Mouse (Mus musculus) liver, embryonic 14.5 days (tissue): Measurements from ENCODE around the gene Acsm3. TPM values are rescaled to one million over a fixed set of nuclear protein-coding genes. Genes with fewer than 3 reads are reported as not detected.

Experiments
- ATAC-seq: fragments of 200-750 bp; cut with Nextera tagmentation; 2 replicates; pipeline ENCODE4 v1.8.0; 2017; ENCODE audit warnings: moderate number of reproducible peaks, mild to moderate bottlenecking, moderate library complexity; ENCODE audit not compliant: insufficient read depth
- DNase-seq, 3 experiments: peaks; one replicate each; pipeline ENCODE4 v3.0.0-alpha.2; 2012 to 2013; ENCODE audit warnings: low read depth in 3 of 3, low spot score in 3 of 3
- H3K27ac ChIP-seq: fragments of 300-500 bp; sonication (generic); 2 replicates; pipeline ENCODE4 v1.5.1; 2014; ENCODE audit warnings: moderate library complexity, mild to moderate bottlenecking, control low read depth, inconsistent platforms
- H3K27me3 ChIP-seq: fragments of 300-500 bp; sonication (generic); 2 replicates; pipeline ENCODE4 v1.6.1; 2014; ENCODE audit warnings: mild to moderate bottlenecking, low read length, moderate library complexity; ENCODE audit not compliant: control insufficient read depth, insufficient read depth
- H3K36me3 ChIP-seq: fragments of 300-500 bp; sonication (generic); replicated peaks from 2 replicates; pipeline ENCODE4 v1.6.1; 2014; ENCODE audit warnings: low read depth; ENCODE audit not compliant: control insufficient read depth, insufficient read depth
- H3K4me1 ChIP-seq, 2 experiments: fragments of 200-500 bp in 1 of 2; fragments of 300-500 bp in 1 of 2; sonication (generic) in 1 of 2; replicated peaks; 2 replicates each; pipeline ENCODE4 v1.6.1; 2012 to 2014; ENCODE audit warnings: antibody characterized with exemption in 1 of 2, inconsistent platforms in 1 of 2, low read length in 1 of 2; ENCODE audit not compliant: control insufficient read depth in 2 of 2, insufficient read depth in 2 of 2
- H3K4me2 ChIP-seq: fragments of 300-500 bp; sonication (generic); 2 replicates; pipeline ENCODE4 v1.6.1; 2014; ENCODE audit warnings: low read depth, mild to moderate bottlenecking, control low read depth, moderate library complexity
- H3K4me3 ChIP-seq, 2 experiments: fragments of 200-500 bp in 1 of 2; fragments of 300-500 bp in 1 of 2; sonication (generic) in 1 of 2; 2 replicates each; pipeline ENCODE4 v1.5.1; 2012 to 2014; ENCODE audit warnings: low read depth in 2 of 2, low read length in 2 of 2, mild to moderate bottlenecking in 2 of 2, control low read depth in 1 of 2, inconsistent platforms in 1 of 2, moderate library complexity in 1 of 2; ENCODE audit not compliant: insufficient read depth in 1 of 2
- H3K9ac ChIP-seq: fragments of 300-500 bp; sonication (generic); replicated peaks from 2 replicates; pipeline ENCODE4 v1.6.1; 2014; ENCODE audit warnings: mild to moderate bottlenecking, control low read depth, moderate library complexity
- H3K9me3 ChIP-seq: fragments of 300-500 bp; sonication (generic); 2 replicates; pipeline ENCODE4 v1.6.1; 2016; ENCODE audit warnings: low read length, mixed read lengths; ENCODE audit not compliant: control insufficient read depth
- CTCF ChIP-seq: IDR thresholded peaks from 2 replicates; pipeline ENCODE4 v1.5.1; 2016; ENCODE audit warnings: antibody characterized with exemption, low read depth, control low read depth
- EP300 ChIP-seq: IDR thresholded peaks from 2 replicates; pipeline ENCODE4 v1.6.1; 2016; ENCODE audit warnings: antibody characterized with exemption, low read depth
- WGBS: fragments of 180-500 bp; shearing (Covaris S2); extraction: QIAGEN DNeasy Blood & Tissue Kit; methylation state at CpG from one replicate; pipeline ENCODE4 v1.1.7; 2014; ENCODE audit not compliant: insufficient replicate concordance; 5-methylcytosine and 5-hydroxymethylcytosine counted together
- polyA plus RNA-seq, 2 experiments: library from polyadenylated mRNA; depleted of rRNA in 1 of 2; stranded (reverse) in 1 of 2; unstranded in 1 of 2; fragments of >200 nt; fragmentation: Nextera tagmentation in 1 of 2; extraction: Ambion mirVana in 1 of 2; gene quantifications; 2 replicates each; pipeline versions ENCODE4 v1.2.1 to v1.2.3; 2012 to 2014

The Acsm3 gene
- polyA plus RNA-seq, 2 experiments: 1.9 to 2.1 TPM

DNA sequence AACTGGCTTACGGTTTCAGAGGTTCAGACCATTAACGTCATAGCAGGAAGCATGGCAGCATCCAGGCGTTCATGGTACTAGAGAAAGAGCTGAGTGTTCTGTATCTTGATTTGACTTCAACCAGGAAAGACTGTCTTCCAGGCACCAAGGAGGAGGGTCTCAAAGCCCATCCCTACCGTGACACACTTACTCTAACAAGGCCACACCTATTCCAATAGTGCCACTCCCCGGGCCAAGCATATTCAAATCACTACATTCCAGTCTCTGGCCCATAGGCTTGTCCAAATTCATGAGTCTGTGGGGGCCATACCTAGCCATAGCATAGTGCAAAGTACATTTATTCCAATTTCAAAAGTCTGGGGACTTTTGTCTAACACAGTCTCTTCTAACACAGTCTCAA is 46.7 kb downstream of the Acsm3 start:
- no peaks in the 10 kb centered on the region for H3K27me3 ChIP-seq
- no peak overlapping the region for H3K4me2 ChIP-seq
- no peaks in the 10 kb centered on the region for H3K4me1 ChIP-seq
- no peak for ATAC-seq
- 73% methylated on average over 5 of the region's 5 CpGs for WGBS
- H3K9ac ChIP-seq: no peak overlapping the region
- no peak for DNase-seq
- TF ChIP-seq CTCF (no peak), EP300 (no peak)
- H3K9me3 ChIP-seq: no peaks in the 10 kb centered on the region
- H3K4me3 ChIP-seq: no peak overlapping the region
- H3K36me3 ChIP-seq: peaks cover 3% of the 10 kb centered on the region
- H3K27ac ChIP-seq: no peak overlapping the region

GRCm38 (mm10) chr7:119808723-119809122 is 48.0 kb downstream of the Acsm3 start:
- TF ChIP-seq CTCF (no peak), EP300 (no peak)

DNA sequence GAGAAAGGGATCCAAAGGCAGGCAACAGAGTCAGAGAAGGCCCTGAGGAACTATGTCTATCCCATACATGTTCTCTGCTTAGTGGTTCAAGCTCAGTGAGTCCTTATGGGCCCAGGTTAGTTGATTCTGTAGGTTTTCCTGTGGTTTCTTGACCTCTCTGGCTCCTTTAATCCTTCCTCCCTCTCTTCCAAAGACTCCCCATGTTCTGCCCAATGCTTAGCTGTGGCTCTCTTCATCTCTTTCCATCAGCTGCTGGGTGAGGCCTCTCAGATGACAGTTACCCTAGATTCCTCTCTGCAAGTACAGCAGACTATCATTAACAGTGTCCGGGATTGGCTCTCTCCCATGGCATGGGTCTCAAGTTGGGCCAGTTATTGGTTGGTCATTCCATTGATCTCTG is 74.6 kb downstream of the Acsm3 start:
- ATAC-seq (no peak), DNase-seq (no peak)
- H3K9me3 ChIP-seq: no peaks in the 10 kb centered on the region
- no peak overlapping the region for H3K4me2 ChIP-seq
- 88% methylated on average over 1 of the region's 1 CpGs for WGBS
- H3K36me3 ChIP-seq: no peaks in the 10 kb centered on the region; the same call in none of the 2 replicates
- no peak overlapping the region for H3K27ac ChIP-seq
- TF ChIP-seq EP300 (no peak), CTCF (no peak)
- no peaks in the 10 kb centered on the region for H3K4me1 ChIP-seq
- H3K27me3 ChIP-seq: no peaks in the 10 kb centered on the region
- no peak overlapping the region for H3K4me3 ChIP-seq
- H3K9ac ChIP-seq: no peak overlapping the region

More at GRCm38 (mm10) chr7:119808723-119809122, 48.0 kb downstream of the Acsm3 start:
- no peak for ATAC-seq
- DNase-seq: no peak
- 74% methylated on average over 3 of the region's 3 CpGs for WGBS
- H3K4me1 ChIP-seq: no peaks in the 10 kb centered on the region
- no peak overlapping the region for H3K4me2 ChIP-seq
- H3K27me3 ChIP-seq: no peaks in the 10 kb centered on the region
- no peak overlapping the region for H3K27ac ChIP-seq
- H3K9ac ChIP-seq: no peak overlapping the region
- H3K36me3 ChIP-seq: peaks cover 3% of the 10 kb centered on the region
- H3K9me3 ChIP-seq: no peaks in the 10 kb centered on the region
- H3K4me3 ChIP-seq: no peak overlapping the region

DNA sequence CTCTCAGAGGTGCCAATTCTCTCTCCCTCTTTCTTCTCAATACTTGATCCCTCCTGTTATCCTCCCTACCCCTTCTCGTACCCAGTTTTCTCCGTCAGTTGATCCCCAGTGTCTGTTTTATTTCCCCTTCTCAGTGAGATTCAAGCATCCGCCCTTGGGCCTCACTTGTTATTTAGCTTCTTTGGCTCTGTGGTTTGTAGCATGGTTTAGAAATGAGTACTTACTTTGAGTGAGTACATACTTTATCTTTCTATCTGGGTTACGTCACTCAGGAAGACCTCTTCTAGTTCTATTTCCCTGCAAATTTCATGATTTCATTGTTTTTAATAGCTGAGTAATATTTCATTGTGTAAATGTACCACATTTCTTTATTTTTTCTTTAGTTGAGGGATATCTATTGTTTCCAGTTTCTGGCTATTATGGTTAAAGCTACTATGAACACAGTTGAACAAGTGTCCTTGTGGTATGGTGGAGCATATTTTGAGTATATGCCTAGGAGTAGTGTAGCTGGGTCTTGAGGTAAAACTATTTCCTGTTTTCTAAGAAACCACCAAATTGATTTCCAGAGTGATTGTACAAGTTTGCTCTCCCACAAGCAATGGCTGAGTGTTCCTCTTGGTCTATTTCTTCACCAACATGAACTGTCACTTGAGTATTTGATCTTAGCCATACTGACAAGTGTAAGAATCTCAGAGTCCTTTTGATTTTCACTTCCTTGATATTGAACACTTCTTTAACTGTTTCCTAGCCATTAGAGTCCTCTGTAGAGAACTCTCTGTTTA is 75.5 kb downstream of the Acsm3 start:
- Histone ChIP-seq H3K9ac (no peak overlapping the region), H3K4me1 (no peaks in the 10 kb centered on the region), H3K4me3 (no peak overlapping the region), H3K36me3 (no peaks in the 10 kb centered on the region; the same call in none of the 2 replicates), H3K4me2 (no peak overlapping the region), H3K27ac (no peak overlapping the region), H3K27me3 (no peaks in the 10 kb centered on the region), H3K9me3 (no peaks in the 10 kb centered on the region)
- ATAC-seq (no peak), DNase-seq (no peak)
- 65% methylated on average over 4 of the region's 4 CpGs for WGBS
- TF ChIP-seq EP300 (no peak), CTCF (no peak)

Other genes starting within 250 kb of the Acsm3 start
- gene Acsm5, start 241.5 kb upstream of the Acsm3 start, polyA plus RNA-seq (2012; rRNA removed): 0.06 TPM in 1 of 2 replicates, not detected in the other
- 0.29 and 0.32 TPM in 2 replicates for gene Acsm5, start 241.5 kb upstream of the Acsm3 start, polyA plus RNA-seq (2014; fragmentation: Nextera tagmentation; extraction: Ambion mirVana)
- not detected in 2 replicates for gene Pdilt, start 237.4 kb upstream of the Acsm3 start, polyA plus RNA-seq (2012; rRNA removed)
- not detected in 2 replicates for gene Pdilt, start 237.4 kb upstream of the Acsm3 start, polyA plus RNA-seq (2014; fragmentation: Nextera tagmentation; extraction: Ambion mirVana)
- gene Acsm2, start 206.6 kb upstream of the Acsm3 start, polyA plus RNA-seq (2012; rRNA removed): not detected in 2 replicates
- 0.19 TPM in 1 of 2 replicates, not detected in the other for gene Acsm2, start 206.6 kb upstream of the Acsm3 start, polyA plus RNA-seq (2014; fragmentation: Nextera tagmentation; extraction: Ambion mirVana)
- gene Acsm1, start 153.9 kb upstream of the Acsm3 start, polyA plus RNA-seq (2012; rRNA removed): 0.80 and 1.5 TPM in 2 replicates
- gene Acsm1, start 153.9 kb upstream of the Acsm3 start, polyA plus RNA-seq (2014; fragmentation: Nextera tagmentation; extraction: Ambion mirVana): 1.4 and 2.5 TPM in 2 replicates
- gene Acsm4, start 70.9 kb upstream of the Acsm3 start, polyA plus RNA-seq (2012; rRNA removed): not detected in 2 replicates
- not detected in 2 replicates for gene Acsm4, start 70.9 kb upstream of the Acsm3 start, polyA plus RNA-seq (2014; fragmentation: Nextera tagmentation; extraction: Ambion mirVana)
- 8.7 and 14.6 TPM in 2 replicates for gene Thumpd1, start 40.1 kb upstream of the Acsm3 start, polyA plus RNA-seq (2012; rRNA removed)
- gene Thumpd1, start 40.1 kb upstream of the Acsm3 start, polyA plus RNA-seq (2014; fragmentation: Nextera tagmentation; extraction: Ambion mirVana): 28.1 and 31.2 TPM in 2 replicates
- gene Rexo5, start 33.1 kb downstream of the Acsm3 start, polyA plus RNA-seq (2012; rRNA removed): 6.2 and 14.6 TPM in 2 replicates
- 6.8 and 11.0 TPM in 2 replicates for gene Rexo5, start 33.1 kb downstream of the Acsm3 start, polyA plus RNA-seq (2014; fragmentation: Nextera tagmentation; extraction: Ambion mirVana)
- 3.4 and 4.3 TPM in 2 replicates for gene Eri2, start 33.1 kb downstream of the Acsm3 start, polyA plus RNA-seq (2012; rRNA removed)
- gene Eri2, start 33.1 kb downstream of the Acsm3 start, polyA plus RNA-seq (2014; fragmentation: Nextera tagmentation; extraction: Ambion mirVana): 13.2 and 14.3 TPM in 2 replicates
- gene Lyrm1, start 134.9 kb downstream of the Acsm3 start, polyA plus RNA-seq (2012; rRNA removed): 1.00 and 1.4 TPM in 2 replicates
- gene Lyrm1, start 134.9 kb downstream of the Acsm3 start, polyA plus RNA-seq (2014; fragmentation: Nextera tagmentation; extraction: Ambion mirVana): 2.0 and 3.2 TPM in 2 replicates
- 0.63 and 0.87 TPM in 2 replicates for gene Dcun1d3, start 135.4 kb downstream of the Acsm3 start, polyA plus RNA-seq (2012; rRNA removed)
- 1.2 and 1.9 TPM in 2 replicates for gene Dcun1d3, start 135.4 kb downstream of the Acsm3 start, polyA plus RNA-seq (2014; fragmentation: Nextera tagmentation; extraction: Ambion mirVana)